Mouse (Mus musculus): ENCODE data around the gene Fgf12. TPM values are rescaled to one million over a fixed set of nuclear protein-coding genes. Genes with fewer than 3 reads are reported as not detected.

Fgf12 gene
- polyA plus RNA-seq, 1 experiment from 2014 or later, result 6.6 TPM

DNA sequence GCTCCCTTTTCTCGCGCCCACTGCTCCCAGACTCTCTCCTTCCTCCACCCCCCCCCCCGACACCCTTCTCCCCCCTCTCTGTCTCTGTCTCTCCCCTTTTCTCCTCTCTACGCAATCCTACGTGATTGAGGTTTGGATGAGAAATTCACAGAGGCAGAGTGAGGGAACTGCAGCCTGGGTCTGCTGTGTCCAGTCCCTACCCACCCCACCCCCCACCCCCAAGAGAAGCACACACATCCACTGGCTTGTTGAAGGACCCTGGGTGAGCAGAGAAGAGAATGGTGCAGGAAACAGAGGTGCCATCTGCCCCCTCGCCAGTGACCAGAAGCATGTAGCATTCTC, 305.8 kb downstream of the Fgf12 start:
- peaks cover 9% of the 10 kb centered on the region for H3K4me1 ChIP-seq
- H3K27me3 ChIP-seq, result peaks cover 49% of the 10 kb centered on the region
- no peaks in the 10 kb centered on the region for H3K36me3 ChIP-seq
- WGBS, result 0% methylated on average over 4 of the region's 6 CpGs
- peak overlapping the region; percentile 65; the same call in 1 of the 2 replicates for H3K9ac ChIP-seq
- peak overlapping the region; percentile 63 for H3K4me3 ChIP-seq
- ATAC-seq (ENCODE audit: insufficient number of reproducible peaks, insufficient read depth, low FRiP score, low TSS enrichment), result 0 out of 2 replicates have a peak, but pooled peaks have one; percentile 23
- no peaks in the 10 kb centered on the region for H3K9me3 ChIP-seq
- H3K27ac ChIP-seq, result no peak overlapping the region
- peak overlapping the region; percentile 98 for H3K4me2 ChIP-seq (replicated peaks)

DNA sequence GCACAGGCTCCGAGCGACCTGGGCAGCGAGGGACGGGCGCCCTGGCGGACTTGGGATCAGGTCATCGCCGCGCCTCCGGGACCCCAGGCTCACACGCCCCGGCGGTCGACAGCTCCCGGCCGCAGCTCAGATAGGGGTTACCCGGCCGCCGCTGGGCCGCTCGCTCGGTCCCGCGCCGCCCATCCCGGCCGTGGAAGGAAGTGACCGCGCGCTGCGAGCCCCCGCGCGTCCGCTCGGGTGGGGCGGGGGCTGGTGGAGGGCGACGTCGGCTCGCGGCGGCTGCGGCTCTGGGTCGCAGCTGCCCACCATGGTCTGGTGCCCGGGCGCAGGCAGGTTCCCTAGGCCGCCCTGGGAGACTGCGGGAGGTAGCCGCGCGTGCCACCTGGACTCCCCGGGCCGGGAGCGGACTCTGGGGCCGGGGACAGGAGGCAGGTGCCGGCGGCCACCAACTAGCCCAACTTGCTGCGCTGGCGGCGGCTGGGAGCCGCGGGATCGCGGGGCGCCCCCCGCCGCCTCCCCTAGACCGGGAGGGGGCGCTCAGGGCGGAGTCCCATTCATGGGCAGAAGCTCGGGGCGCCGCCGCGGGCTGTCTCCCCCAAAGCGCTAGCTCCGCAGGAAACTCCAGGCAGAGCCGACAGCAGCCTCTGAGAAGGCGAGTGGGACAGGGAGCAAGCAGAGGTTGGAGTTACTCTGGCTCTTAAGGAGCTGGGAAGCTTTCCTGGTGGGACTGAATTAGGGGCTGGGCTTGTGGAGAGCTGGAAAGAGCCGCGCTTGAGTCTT, 306.3 kb downstream of the Fgf12 start:
- Histone ChIP-seq H3K4me1 (peaks cover 9% of the 10 kb centered on the region), H3K4me2 (replicated peaks) (peak overlapping the region; percentile 98), H3K4me3 (peak overlapping the region; percentile 63), H3K27ac (peak overlapping the region; percentile 2; the same call in 1 of the 2 replicates), H3K27me3 (peaks cover 52% of the 10 kb centered on the region), H3K9me3 (no peaks in the 10 kb centered on the region), H3K9ac (peak overlapping the region; percentile 65), H3K36me3 (no peaks in the 10 kb centered on the region)
- peak; percentile 70 for ATAC-seq (ENCODE audit: insufficient number of reproducible peaks, insufficient read depth, low FRiP score, low TSS enrichment)
- under 1% methylated on average over 74 of the region's 82 CpGs for WGBS

DNA sequence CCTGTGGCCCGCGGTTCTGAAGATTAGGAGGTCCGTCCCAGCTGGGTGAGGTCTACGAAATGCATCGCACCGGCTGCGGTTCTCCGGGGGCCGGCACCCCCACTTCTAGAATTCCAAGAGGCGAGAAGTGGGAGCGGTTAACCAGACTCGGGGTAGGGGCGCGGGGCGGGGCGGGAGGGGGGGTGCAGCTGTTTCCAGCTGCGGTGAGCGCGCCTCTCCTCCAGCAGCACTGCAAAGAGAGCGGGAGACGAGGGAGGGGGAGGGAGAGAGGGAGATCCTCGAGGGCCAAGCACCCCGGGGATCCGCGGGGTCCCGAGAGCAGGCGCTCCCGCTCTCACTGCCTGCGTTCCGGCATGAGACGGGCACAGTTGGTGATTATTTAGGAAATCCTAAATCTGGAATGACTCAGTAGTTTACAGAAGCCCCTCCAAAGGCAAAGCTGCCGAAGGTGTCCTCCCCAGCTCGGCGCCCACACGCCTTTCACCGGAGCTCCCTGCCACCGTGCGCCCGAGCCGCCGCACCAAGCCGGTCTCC, 307.0 kb downstream of the Fgf12 start:
- peak overlapping the region; percentile 65 for H3K9ac ChIP-seq
- H3K27me3 ChIP-seq, result peaks cover 52% of the 10 kb centered on the region

DNA sequence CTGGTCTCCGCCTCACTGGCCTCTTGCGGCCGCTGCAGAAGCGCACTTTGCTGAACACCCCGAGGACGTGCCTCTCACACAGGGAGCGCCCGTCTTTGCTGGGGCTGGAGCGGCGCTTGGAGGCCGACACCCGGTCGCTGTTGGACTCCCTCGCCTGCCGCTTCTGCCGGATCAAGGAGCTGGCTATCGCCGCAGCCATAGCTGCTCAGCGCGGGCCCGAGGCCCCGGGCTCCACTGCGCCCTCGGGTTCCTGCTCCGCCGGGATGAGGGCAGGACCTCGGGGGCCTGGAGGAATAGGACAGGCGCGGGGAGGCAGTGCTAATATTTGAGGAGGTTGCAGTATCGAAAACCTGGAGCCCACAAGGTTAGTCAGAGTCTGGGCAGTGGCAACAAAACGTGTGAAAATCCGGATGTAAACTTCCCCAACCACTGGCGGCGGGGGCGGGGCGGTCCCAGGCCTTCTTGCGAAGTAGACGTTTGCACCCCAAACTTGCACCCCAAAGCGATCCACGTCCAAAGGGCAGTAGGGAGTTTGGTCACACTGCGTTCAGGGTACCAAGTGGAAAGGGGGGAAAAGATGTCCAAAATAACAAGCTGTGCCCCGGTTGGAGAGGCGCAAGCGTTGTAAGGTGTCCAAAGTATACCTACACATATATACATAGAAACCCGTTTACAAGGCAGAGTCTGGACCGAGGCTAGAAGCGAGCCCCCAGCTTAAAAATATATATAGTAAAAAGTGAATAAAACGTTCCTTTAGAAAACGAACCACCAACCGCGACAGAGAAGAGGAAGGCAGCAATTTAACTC, 307.7 kb downstream of the Fgf12 start:
- Histone ChIP-seq H3K9ac (peak overlapping the region; percentile 11; the same call in 1 of the 2 replicates), H3K4me3 (peak overlapping the region; percentile 63), H3K36me3 (no peaks in the 10 kb centered on the region), H3K9me3 (no peaks in the 10 kb centered on the region), H3K27me3 (peaks cover 52% of the 10 kb centered on the region), H3K4me1 (peaks cover 9% of the 10 kb centered on the region), H3K4me2 (replicated peaks) (peak overlapping the region; percentile 98), H3K27ac (no peak overlapping the region)
- ATAC-seq (ENCODE audit: insufficient number of reproducible peaks, insufficient read depth, low FRiP score, low TSS enrichment), result peak; percentile 50; the same call in 1 of the 2 replicates
- under 1% methylated on average over 51 of the region's 51 CpGs for WGBS

More for the DNA sequence above, 307.0 kb downstream of the Fgf12 start:
- Histone ChIP-seq H3K4me2 (replicated peaks) (peak overlapping the region; percentile 98), H3K9me3 (no peaks in the 10 kb centered on the region), H3K36me3 (no peaks in the 10 kb centered on the region), H3K4me3 (peak overlapping the region; percentile 63), H3K4me1 (peaks cover 9% of the 10 kb centered on the region), H3K27ac (0 out of 2 replicates have a peak overlapping the region, but pooled peaks have one; percentile 2)
- WGBS, result 2% methylated on average over 34 of the region's 42 CpGs
- peak; percentile 43; the same call in 1 of the 2 replicates for ATAC-seq (ENCODE audit: insufficient number of reproducible peaks, insufficient read depth, low FRiP score, low TSS enrichment)

DNA sequence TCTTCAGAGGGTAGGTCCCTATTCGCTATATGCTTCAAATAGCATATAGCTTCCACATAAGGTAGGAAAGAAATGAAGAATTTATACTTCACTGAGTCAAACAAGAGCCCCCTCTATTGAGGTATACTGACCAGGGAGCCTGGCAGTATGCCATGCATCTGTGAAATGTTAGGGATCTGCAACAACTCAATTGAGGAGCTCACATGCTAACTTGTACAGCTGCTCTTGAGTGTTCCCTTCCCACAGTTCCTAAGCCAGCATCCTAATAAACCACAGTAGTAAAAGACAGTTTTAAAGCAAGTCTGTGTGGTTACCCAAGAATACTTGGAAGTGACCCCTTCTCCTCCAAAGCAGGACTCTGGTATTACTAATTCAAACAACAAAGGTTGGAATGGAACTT, 331.3 kb downstream of the Fgf12 start:
- H3K27ac ChIP-seq, result no peak overlapping the region
- no peaks in the 10 kb centered on the region for H3K4me1 ChIP-seq
- H3K36me3 ChIP-seq, result no peaks in the 10 kb centered on the region
- no peak for ATAC-seq (ENCODE audit: insufficient number of reproducible peaks, insufficient read depth, low FRiP score, low TSS enrichment)
- H3K4me2 ChIP-seq (replicated peaks), result no peak overlapping the region
- H3K9me3 ChIP-seq, result no peaks in the 10 kb centered on the region
- H3K9ac ChIP-seq, result no peak overlapping the region
- H3K27me3 ChIP-seq, result no peaks in the 10 kb centered on the region
- 87% methylated on average over 1 of the region's 1 CpGs for WGBS
- H3K4me3 ChIP-seq, result no peak overlapping the region

DNA sequence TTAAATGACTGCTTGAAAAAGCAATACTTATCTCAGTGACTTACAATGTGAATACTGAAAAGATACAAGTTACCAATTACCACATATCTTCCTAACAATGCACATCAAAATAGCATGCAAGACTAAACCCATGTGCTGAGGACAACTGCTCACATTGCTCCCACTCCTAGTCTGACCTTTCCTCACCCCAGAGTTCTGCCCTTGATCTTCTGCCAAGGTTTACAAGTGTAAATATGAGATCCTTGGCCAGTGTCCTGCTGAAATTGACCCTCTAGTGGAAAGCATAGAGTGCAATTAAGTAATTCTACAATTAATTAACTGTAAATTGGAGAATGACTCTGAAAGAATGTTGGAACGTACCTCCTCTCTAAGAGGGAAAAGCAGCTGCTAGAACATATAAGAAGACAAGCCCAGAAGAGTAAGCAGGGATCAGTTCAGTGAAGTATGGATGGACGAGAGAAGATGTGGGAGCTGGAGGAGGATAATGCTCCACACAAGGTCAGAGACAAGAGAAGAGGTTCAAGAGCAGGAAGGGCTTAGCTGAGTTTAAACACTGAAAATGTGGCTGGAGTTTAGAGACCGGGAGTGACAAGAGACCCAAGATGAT, 333.1 kb downstream of the Fgf12 start:
- Histone ChIP-seq H3K4me1 (no peaks in the 10 kb centered on the region), H3K9me3 (no peaks in the 10 kb centered on the region), H3K9ac (no peak overlapping the region), H3K27me3 (no peaks in the 10 kb centered on the region), H3K4me3 (no peak overlapping the region), H3K27ac (no peak overlapping the region), H3K36me3 (no peaks in the 10 kb centered on the region), H3K4me2 (replicated peaks) (no peak overlapping the region)
- no peak for ATAC-seq (ENCODE audit: insufficient number of reproducible peaks, insufficient read depth, low FRiP score, low TSS enrichment)
- WGBS, result 73% methylated on average over 3 of the region's 3 CpGs

DNA sequence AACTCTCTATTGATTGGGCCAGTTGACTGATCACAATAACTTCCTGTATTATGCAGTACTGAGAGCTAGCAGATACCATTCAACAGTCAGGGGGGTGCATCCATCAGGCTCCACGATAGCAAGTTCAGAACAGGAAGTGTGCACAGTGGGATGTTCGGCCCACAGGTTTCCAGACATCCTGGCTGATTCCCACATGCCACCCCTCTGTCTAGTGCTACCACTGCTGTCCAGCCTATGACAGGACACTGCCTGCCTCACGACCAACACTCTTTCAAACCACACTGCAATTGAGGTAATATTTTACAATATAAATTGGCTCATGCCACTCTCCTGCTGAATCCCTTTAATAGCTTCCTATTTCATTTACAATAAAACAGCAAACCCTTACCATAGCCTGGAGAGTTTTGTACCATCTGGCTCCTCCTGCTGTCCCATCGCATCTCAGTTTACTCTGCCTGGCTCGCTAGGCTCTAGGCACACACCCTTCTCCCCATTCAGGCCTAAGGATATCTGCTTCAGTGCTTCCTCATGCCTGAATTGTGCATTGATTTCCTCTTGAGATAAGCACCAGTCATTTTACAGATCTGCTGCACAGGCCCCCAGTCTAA, 341.6 kb downstream of the Fgf12 start:
- H3K9me3 ChIP-seq, result no peaks in the 10 kb centered on the region
- no peaks in the 10 kb centered on the region for H3K36me3 ChIP-seq
- no peak overlapping the region for H3K9ac ChIP-seq
- H3K27ac ChIP-seq, result no peak overlapping the region
- no peaks in the 10 kb centered on the region for H3K4me1 ChIP-seq
- WGBS, result 74% methylated on average over 5 of the region's 5 CpGs
- no peak overlapping the region for H3K4me3 ChIP-seq
- no peaks in the 10 kb centered on the region for H3K27me3 ChIP-seq
- H3K4me2 ChIP-seq (replicated peaks), result no peak overlapping the region
- ATAC-seq (ENCODE audit: insufficient number of reproducible peaks, insufficient read depth, low FRiP score, low TSS enrichment), result no peak

DNA sequence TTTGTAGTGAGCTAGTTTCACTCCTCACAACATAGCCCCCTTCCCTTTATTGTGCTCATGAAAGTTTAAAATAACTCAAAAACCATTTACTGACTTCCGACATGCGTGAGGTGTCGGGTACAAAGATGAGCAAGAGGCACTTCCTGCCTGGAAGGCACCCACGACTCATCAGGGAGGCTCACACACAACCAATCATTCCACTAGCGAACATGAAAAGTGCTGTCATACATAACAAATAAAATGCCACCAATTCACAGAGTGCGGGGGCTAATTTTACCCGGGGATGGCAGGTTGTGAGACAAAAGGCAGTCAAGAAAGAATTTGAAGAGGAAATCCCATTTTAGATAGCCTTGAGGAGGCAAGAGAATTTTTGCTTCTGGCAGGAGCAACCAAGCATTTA, 344.6 kb downstream of the Fgf12 start:
- H3K9ac ChIP-seq, result no peak overlapping the region
- H3K36me3 ChIP-seq, result no peaks in the 10 kb centered on the region
- no peaks in the 10 kb centered on the region for H3K4me1 ChIP-seq
- no peak for ATAC-seq (ENCODE audit: insufficient number of reproducible peaks, insufficient read depth, low FRiP score, low TSS enrichment)
- H3K27ac ChIP-seq, result no peak overlapping the region
- no peak overlapping the region for H3K4me3 ChIP-seq
- no peaks in the 10 kb centered on the region for H3K9me3 ChIP-seq
- 68% methylated on average over 7 of the region's 7 CpGs for WGBS
- H3K4me2 ChIP-seq (replicated peaks), result no peak overlapping the region
- H3K27me3 ChIP-seq, result no peaks in the 10 kb centered on the region

DNA sequence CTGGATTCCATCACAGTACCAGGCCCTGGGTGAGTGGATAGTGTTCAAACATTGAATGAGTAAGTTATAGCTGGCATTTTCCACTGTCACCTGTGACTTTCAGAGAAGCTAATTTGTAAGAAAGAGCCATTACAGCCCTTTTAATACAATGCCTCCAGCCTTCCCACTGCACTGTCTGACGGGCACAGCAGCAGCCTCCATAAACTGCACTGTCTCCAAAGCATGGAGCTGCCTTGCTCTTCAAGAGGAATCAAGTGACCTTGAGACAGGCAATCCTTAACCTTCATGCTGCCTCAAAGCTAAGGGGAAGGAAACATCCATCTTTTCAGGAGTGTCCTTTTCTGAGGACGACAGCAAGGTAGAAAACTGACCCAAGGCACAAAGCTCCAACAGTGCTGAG, 345.0 kb downstream of the Fgf12 start:
- H3K9ac ChIP-seq, result no peak overlapping the region
- no peaks in the 10 kb centered on the region for H3K27me3 ChIP-seq
- no peak for ATAC-seq (ENCODE audit: insufficient number of reproducible peaks, insufficient read depth, low FRiP score, low TSS enrichment)
- no peak overlapping the region for H3K27ac ChIP-seq
- WGBS, result 73% methylated on average over 2 of the region's 2 CpGs
- no peak overlapping the region for H3K4me2 ChIP-seq (replicated peaks)
- no peaks in the 10 kb centered on the region for H3K4me1 ChIP-seq
- no peaks in the 10 kb centered on the region for H3K36me3 ChIP-seq
- H3K4me3 ChIP-seq, result no peak overlapping the region
- no peaks in the 10 kb centered on the region for H3K9me3 ChIP-seq

DNA sequence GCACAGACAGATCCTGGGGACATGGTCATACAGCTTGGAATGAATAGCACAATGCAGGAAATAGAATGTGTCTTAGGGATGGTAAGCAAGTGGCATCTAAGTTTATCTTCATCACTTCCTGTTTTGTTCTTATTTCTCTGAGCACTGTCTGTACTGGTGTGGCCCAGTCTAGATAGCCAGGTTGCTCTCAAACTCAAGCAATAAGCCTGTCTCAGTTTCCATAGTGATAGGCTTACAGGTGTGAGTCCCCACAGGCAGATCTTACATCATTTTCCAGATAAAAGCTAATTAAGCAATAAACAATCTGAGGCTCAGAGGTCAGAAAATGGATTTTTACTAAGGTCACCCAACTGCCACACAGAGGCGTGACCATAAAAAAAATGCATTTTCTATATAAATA, 348.7 kb downstream of the Fgf12 start:
- Histone ChIP-seq H3K9ac (no peak overlapping the region), H3K9me3 (no peaks in the 10 kb centered on the region), H3K27me3 (no peaks in the 10 kb centered on the region), H3K4me2 (replicated peaks) (no peak overlapping the region), H3K36me3 (no peaks in the 10 kb centered on the region), H3K27ac (no peak overlapping the region), H3K4me1 (no peaks in the 10 kb centered on the region), H3K4me3 (no peak overlapping the region)
- WGBS, result 85% methylated on average over 1 of the region's 1 CpGs
- no peak for ATAC-seq (ENCODE audit: insufficient number of reproducible peaks, insufficient read depth, low FRiP score, low TSS enrichment)

DNA sequence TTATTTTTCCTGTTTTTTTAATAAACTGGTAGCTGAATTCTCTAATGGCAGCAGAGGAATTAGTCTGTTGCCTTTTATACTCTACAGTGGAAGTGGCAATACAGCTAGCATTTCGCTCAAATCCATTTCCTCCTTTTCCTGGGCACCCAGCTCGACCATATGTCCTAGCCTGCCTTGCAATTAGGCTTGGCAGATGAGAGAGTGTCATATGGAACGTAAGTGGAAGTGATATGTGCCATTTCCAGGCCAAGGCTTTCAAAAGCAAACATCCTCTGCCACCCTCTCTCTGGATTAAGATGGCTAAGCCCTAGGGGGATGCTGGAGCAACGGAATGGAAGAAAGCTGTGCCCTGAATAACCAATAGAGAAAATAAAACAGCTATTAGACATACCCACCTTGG, 350.2 kb downstream of the Fgf12 start:
- Histone ChIP-seq H3K4me2 (replicated peaks) (no peak overlapping the region), H3K4me1 (no peaks in the 10 kb centered on the region), H3K27me3 (no peaks in the 10 kb centered on the region), H3K27ac (no peak overlapping the region), H3K36me3 (no peaks in the 10 kb centered on the region), H3K9me3 (no peaks in the 10 kb centered on the region), H3K9ac (no peak overlapping the region), H3K4me3 (no peak overlapping the region)
- ATAC-seq (ENCODE audit: insufficient number of reproducible peaks, insufficient read depth, low FRiP score, low TSS enrichment), result no peak
- WGBS, result 62% methylated on average over 4 of the region's 4 CpGs
